Mouse (Mus musculus) limb, embryonic 13.5 days (tissue): ENCODE results near the gene Coro2b. TPM values are rescaled to one million over a fixed set of nuclear protein-coding genes. Genes with fewer than 3 reads are reported as not detected.

Source experiments
- ATAC-seq: fragments of 200-750 bp; cut with Nextera tagmentation; 2 replicates; pipeline ENCODE4 v1.8.0; 2017; ENCODE audit warnings: low read depth, moderate number of reproducible peaks, moderate TSS enrichment; ENCODE audit not compliant: low FRiP score
- H3K27ac ChIP-seq: fragments of 300-500 bp; sonication (generic); 2 replicates; pipeline ENCODE4 v1.5.1; 2015; ENCODE audit warnings: inconsistent platforms, mild to moderate bottlenecking, moderate library complexity
- H3K27me3 ChIP-seq: fragments of 300-500 bp; sonication (generic); 2 replicates; pipeline ENCODE4 v1.6.1; 2015; ENCODE audit warnings: mild to moderate bottlenecking, inconsistent platforms
- H3K36me3 ChIP-seq: fragments of 300-500 bp; sonication (generic); 2 replicates; pipeline ENCODE4 v1.6.1; 2015; ENCODE audit warnings: inconsistent platforms, mild to moderate bottlenecking, moderate library complexity
- H3K4me1 ChIP-seq: fragments of 300-500 bp; sonication (generic); 2 replicates; pipeline ENCODE4 v1.6.1; 2015; ENCODE audit warnings: inconsistent platforms
- H3K4me2 ChIP-seq: fragments of 300-500 bp; sonication (generic); replicated peaks from 2 replicates; pipeline ENCODE4 v1.6.1; 2015; ENCODE audit warnings: inconsistent platforms, mild to moderate bottlenecking, moderate library complexity
- H3K4me3 ChIP-seq: fragments of 300-500 bp; sonication (generic); 2 replicates; pipeline ENCODE4 v1.5.1; 2015; ENCODE audit warnings: moderate library complexity, mild to moderate bottlenecking, inconsistent platforms
- H3K9ac ChIP-seq: fragments of 300-500 bp; sonication (generic); 2 replicates; pipeline ENCODE4 v1.6.1; 2015; ENCODE audit warnings: mild to moderate bottlenecking, inconsistent platforms
- H3K9me3 ChIP-seq: fragments of 300-500 bp; sonication (generic); 2 replicates; pipeline ENCODE4 v1.6.1; 2016; ENCODE audit warnings: inconsistent platforms
- WGBS: fragments of 180-500 bp; shearing (Covaris S2); methylation state at CpG from one replicate; pipeline ENCODE4 v1.1.7; 2015; 5-methylcytosine and 5-hydroxymethylcytosine counted together
- polyA plus RNA-seq: library from polyadenylated mRNA; unstranded; fragments of >200 nt; fragmentation: Nextera tagmentation; extraction: Ambion mirVana; gene quantifications from 2 replicates; pipeline ENCODE4 v1.2.1, GENCODE M21; 2015

Coro2b gene
- polyA plus RNA-seq, 1 experiment from 2014 or later, result 8.5 TPM

DNA sequence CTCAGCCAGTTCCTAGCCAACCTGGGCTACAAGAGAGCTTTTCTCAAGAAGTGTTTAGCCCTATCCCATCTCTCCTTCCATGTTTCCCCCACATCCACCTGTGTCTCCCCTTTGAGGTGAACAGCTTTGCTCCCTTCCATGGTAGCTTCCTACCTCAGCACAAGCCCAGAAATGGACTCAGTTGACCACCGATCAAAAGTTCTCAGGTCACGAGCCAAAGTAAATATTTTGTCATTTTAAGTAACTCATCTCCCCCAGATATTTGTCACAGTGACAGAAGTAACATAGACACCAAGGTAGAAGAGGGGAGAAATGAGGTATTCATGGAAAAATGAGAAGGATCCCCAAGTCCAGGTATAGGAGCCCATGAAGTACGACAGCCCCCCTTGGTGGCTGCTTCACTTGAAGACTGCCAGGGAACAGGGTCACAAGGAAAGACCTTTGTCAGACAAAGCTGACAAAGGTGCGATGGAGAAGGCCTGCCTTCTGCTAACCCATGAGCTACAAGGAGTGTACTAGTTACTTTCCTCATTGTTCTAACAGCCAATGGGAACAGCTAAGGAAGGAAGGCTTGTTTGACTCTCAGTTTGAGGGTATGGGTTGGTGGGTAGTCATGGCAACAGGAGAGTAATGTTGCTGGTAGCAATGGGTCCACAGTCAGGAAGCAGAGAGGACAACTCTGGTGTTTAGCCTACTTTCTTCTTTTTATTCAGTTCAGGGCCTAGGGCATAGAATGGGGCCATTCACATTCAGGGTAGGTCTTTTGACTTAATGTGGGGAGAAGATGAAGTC lies 150.9 kb downstream of the Coro2b start:
- Histone ChIP-seq H3K4me3 (no peak overlapping the region), H3K4me1 (no peaks in the 10 kb centered on the region; the same call in 1 of the 2 replicates), H3K4me2 (no peak overlapping the region), H3K9ac (no peak overlapping the region), H3K36me3 (peaks cover under 1% of the 10 kb centered on the region; the same call in 1 of the 2 replicates), H3K27me3 (no peaks in the 10 kb centered on the region), H3K27ac (no peak overlapping the region), H3K9me3 (no peaks in the 10 kb centered on the region)
- 88% methylated on average over 4 of the region's 4 CpGs for WGBS
- no peak for ATAC-seq

DNA sequence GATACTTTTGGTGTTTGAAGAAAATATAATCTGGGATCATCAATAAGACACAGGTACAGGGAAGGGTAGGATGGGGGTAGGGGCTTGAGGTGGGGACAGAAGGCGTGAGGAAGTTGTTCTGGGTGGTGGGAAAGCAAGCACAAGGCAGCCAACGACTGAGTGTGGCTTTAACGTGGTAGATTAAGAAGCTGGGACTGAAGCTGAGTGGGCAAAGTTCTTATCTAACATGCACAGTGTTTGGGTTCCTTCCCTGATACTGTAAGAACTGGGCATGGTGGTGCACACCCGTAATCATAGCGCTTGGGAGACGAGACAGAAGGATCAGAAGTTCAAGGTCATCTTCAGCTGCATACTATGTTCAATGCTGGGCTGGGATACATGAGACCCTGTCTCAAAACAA lies 151.8 kb downstream of the Coro2b start:
- H3K36me3 ChIP-seq, result peaks cover 9% of the 10 kb centered on the region
- H3K27me3 ChIP-seq, result no peaks in the 10 kb centered on the region
- H3K9me3 ChIP-seq, result no peaks in the 10 kb centered on the region
- no peaks in the 10 kb centered on the region; the same call in 1 of the 2 replicates for H3K4me1 ChIP-seq
- ATAC-seq, result no peak
- H3K9ac ChIP-seq, result no peak overlapping the region
- no peak overlapping the region for H3K27ac ChIP-seq
- H3K4me2 ChIP-seq, result no peak overlapping the region
- WGBS, result 88% methylated on average over 6 of the region's 6 CpGs
- no peak overlapping the region for H3K4me3 ChIP-seq

DNA sequence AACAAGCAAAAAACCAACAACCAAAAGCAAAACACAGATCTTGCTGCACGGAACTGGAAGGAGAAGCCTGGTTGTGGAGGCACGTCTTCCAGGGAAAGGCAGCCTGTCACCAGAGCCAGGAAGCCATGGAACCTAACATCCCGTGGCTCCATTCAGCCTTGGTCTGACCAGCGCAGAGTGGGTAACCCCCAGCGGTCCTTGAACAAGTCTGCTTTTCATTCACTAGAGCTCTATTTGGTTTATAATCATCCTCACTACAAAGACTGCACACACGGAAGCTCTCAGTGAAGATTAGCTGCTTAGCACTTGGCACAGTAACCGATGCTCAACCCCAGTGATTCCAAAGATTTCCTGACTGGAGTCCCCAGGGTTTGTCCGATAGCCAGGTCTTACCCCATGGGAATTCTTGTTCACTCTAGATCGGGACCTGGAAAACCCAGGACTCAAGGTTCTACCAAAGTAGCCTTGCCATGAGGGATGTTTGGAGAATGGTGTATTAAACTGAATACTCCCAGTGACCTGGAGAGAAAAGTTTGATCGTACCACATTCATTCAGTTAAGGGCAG lies 154.2 kb downstream of the Coro2b start:
- no peak for ATAC-seq
- H3K4me1 ChIP-seq, result no peaks in the 10 kb centered on the region; the same call in 1 of the 2 replicates
- no peak overlapping the region for H3K27ac ChIP-seq
- no peak overlapping the region for H3K9ac ChIP-seq
- H3K36me3 ChIP-seq, result peaks cover 30% of the 10 kb centered on the region
- H3K9me3 ChIP-seq, result no peaks in the 10 kb centered on the region
- WGBS, result 79% methylated on average over 10 of the region's 10 CpGs
- no peak overlapping the region for H3K4me3 ChIP-seq
- no peak overlapping the region for H3K4me2 ChIP-seq
- no peaks in the 10 kb centered on the region for H3K27me3 ChIP-seq

- no peak overlapping the region for H3K27ac ChIP-seq
- no peaks in the 10 kb centered on the region for H3K9me3 ChIP-seq
- peaks cover 41% of the 10 kb centered on the region for H3K36me3 ChIP-seq
- H3K4me3 ChIP-seq, result no peak overlapping the region
- 69% methylated on average over 8 of the region's 8 CpGs for WGBS
- no peaks in the 10 kb centered on the region; the same call in 1 of the 2 replicates for H3K4me1 ChIP-seq
- ATAC-seq, result no peak
- H3K4me2 ChIP-seq, result no peak overlapping the region
- no peak overlapping the region for H3K9ac ChIP-seq
- H3K27me3 ChIP-seq, result no peaks in the 10 kb centered on the region
Measured at GRCm38 (mm10) chr9:62381402-62381913, 155.4 kb downstream of the Coro2b start.

- WGBS, result 62% methylated on average over 5 of the region's 5 CpGs
- H3K27ac ChIP-seq, result no peak overlapping the region
Measured at GRCm38 (mm10) chr9:62380351-62380750, 156.5 kb downstream of the Coro2b start.

DNA sequence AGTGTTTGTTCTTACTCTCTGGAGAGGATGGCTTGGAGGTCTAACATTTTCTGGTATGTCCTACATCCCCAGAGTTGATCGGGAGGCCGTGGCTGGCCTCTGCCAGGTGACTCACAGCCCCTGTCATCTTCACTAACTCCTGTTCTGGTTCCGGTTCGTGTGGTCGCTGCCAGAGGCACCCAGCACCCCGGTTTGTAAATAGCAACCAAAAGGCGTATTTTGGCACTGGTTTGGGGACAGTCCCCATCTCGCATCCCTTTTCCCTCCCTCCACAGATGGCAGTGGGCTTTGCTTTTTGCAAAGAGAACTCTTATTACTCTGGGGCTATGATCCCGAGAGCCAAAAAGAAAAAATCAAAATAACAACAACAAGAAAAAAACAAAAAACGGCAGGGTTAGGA lies 158.9 kb downstream of the Coro2b start:
- ATAC-seq, result no peak
- no peaks in the 10 kb centered on the region for H3K27me3 ChIP-seq
- H3K36me3 ChIP-seq, result peaks cover 76% of the 10 kb centered on the region
- no peak overlapping the region for H3K27ac ChIP-seq
- H3K9ac ChIP-seq, result no peak overlapping the region
- H3K4me2 ChIP-seq, result no peak overlapping the region
- no peaks in the 10 kb centered on the region for H3K9me3 ChIP-seq
- no peaks in the 10 kb centered on the region; the same call in 1 of the 2 replicates for H3K4me1 ChIP-seq
- H3K4me3 ChIP-seq, result no peak overlapping the region
- WGBS, result 91% methylated on average over 10 of the region's 10 CpGs

More at GRCm38 (mm10) chr9:62380351-62380750, 156.5 kb downstream of the Coro2b start:
- Histone ChIP-seq H3K4me2 (no peak overlapping the region), H3K27me3 (no peaks in the 10 kb centered on the region), H3K36me3 (peaks cover 52% of the 10 kb centered on the region), H3K4me1 (no peaks in the 10 kb centered on the region; the same call in 1 of the 2 replicates), H3K9me3 (no peaks in the 10 kb centered on the region), H3K4me3 (no peak overlapping the region), H3K9ac (no peak overlapping the region)
- ATAC-seq, result no peak

GRCm38 (mm10) chr9:62374276-62374675 lies 162.6 kb downstream of the Coro2b start:
- 75% methylated on average over 3 of the region's 3 CpGs for WGBS
- no peak for ATAC-seq
- peaks cover 78% of the 10 kb centered on the region for H3K36me3 ChIP-seq

DNA sequence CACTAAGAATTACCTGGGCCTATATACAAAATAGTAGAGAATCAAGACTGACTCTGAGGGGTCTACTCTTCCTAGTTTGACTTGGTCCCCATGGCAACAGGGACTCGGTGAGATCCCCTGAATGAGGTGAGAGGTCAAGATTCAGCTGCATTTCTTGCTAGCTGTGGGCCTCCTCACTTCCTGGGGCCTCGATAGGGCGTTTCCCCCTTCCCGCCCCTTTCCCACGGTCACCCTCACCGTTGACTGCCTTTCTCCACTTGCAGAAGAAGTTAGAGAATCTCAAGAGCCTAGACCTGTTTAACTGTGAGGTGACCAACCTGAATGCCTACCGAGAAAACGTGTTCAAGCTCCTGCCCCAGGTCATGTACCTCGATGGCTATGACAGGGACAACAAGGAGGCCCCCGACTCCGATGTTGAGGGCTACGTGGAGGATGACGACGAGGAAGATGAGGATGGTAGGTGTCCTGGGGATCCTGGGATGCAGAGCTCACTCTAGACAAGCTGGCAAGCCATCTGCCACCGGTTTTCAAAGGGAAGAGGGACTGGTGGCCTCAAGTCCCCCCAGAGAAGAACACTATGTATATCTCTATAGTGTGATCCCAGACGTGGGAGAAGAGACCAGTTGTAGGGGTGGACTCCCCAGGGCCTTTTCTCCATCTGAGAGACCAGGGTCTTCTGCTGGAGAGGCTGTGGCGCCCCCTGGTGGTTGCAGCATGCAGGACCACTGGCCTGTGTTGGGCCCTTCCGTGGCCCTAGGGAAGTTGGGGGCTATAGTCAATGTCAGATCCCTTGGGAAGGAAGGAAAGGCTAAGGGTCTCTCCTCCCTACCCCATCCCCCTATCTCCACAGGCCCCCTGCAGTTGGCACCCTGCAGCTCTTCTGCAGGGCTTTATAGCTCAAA lies 163.4 kb downstream of the Coro2b start:
- no peak overlapping the region for H3K27ac ChIP-seq
- H3K36me3 ChIP-seq, result peaks cover 75% of the 10 kb centered on the region
- no peak overlapping the region for H3K4me3 ChIP-seq
- H3K9ac ChIP-seq, result no peak overlapping the region
- 64% methylated on average over 18 of the region's 18 CpGs for WGBS
- no peak overlapping the region for H3K4me2 ChIP-seq
- peaks cover 24% of the 10 kb centered on the region for H3K4me1 ChIP-seq
- H3K9me3 ChIP-seq, result no peaks in the 10 kb centered on the region
- H3K27me3 ChIP-seq, result no peaks in the 10 kb centered on the region
- no peak for ATAC-seq

More at GRCm38 (mm10) chr9:62374276-62374675, 162.6 kb downstream of the Coro2b start:
- peaks cover 17% of the 10 kb centered on the region for H3K4me1 ChIP-seq
- H3K9me3 ChIP-seq, result no peaks in the 10 kb centered on the region
- no peak overlapping the region for H3K4me3 ChIP-seq
- H3K9ac ChIP-seq, result no peak overlapping the region
- H3K27me3 ChIP-seq, result no peaks in the 10 kb centered on the region
- no peak overlapping the region for H3K4me2 ChIP-seq
- no peak overlapping the region for H3K27ac ChIP-seq

- no peak for ATAC-seq
- H3K9me3 ChIP-seq, result no peaks in the 10 kb centered on the region
- 84% methylated on average over 9 of the region's 9 CpGs for WGBS
- H3K4me1 ChIP-seq, result peaks cover 32% of the 10 kb centered on the region
- H3K27ac ChIP-seq, result no peak overlapping the region
- H3K9ac ChIP-seq, result no peak overlapping the region
- no peaks in the 10 kb centered on the region for H3K27me3 ChIP-seq
- H3K4me2 ChIP-seq, result no peak overlapping the region
- H3K36me3 ChIP-seq, result peaks cover 67% of the 10 kb centered on the region
- H3K4me3 ChIP-seq, result no peak overlapping the region
Measured at GRCm38 (mm10) chr9:62372556-62373221, 164.2 kb downstream of the Coro2b start.

DNA sequence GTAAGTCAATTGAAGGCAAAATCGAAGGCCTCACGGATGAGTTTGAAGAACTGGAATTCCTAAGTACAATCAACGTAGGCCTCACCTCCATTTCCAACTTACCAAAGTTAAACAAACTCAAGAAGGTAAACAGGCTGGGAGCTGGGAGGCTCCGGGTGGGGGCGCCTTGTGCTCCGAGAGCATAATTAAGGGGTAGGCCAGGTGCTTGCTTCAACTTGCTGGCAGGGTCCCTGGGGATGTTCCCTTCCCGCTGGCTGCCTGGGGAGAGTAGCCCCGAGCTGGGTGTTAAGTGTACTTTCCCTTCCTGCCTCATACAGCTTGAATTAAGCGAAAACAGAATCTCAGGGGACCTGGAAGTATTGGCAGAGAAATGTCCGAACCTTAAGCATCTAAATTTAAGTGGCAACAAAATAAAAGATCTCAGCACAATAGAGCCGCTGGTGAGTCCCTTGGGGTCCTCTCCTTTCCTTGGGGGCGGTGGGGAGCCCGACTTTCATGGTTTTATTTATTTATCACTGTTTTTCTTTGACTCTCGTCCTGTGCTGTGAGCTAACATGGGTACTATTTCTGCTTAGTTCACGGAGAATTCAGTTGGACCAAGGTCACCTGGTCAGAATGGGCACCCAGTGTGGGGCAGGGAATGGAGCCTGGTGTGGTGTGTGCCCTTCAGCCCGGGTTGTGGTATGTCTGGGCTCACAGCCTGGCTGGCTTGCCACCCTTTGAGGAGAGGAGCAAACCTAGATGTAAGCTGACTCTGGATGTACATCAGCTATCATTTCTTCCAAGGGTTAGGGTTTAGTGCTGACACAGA lies 164.9 kb downstream of the Coro2b start:
- H3K36me3 ChIP-seq, result peaks cover 60% of the 10 kb centered on the region
- 67% methylated on average over 16 of the region's 16 CpGs for WGBS
- ATAC-seq, result no peak

More for the DNA sequence above, 164.9 kb downstream of the Coro2b start:
- Histone ChIP-seq H3K9me3 (no peaks in the 10 kb centered on the region), H3K4me2 (no peak overlapping the region), H3K27me3 (no peaks in the 10 kb centered on the region), H3K4me1 (peaks cover 39% of the 10 kb centered on the region), H3K4me3 (no peak overlapping the region), H3K9ac (no peak overlapping the region), H3K27ac (no peak overlapping the region)
